Mouse (Mus musculus): Measurements from ENCODE around the gene Ddx39. TPM values are rescaled to one million over a fixed set of nuclear protein-coding genes. Genes with fewer than 3 reads are reported as not detected.

Ddx39 gene
- polyA plus RNA-seq, 1 experiment from 2014 or later = 80.9 TPM

DNA sequence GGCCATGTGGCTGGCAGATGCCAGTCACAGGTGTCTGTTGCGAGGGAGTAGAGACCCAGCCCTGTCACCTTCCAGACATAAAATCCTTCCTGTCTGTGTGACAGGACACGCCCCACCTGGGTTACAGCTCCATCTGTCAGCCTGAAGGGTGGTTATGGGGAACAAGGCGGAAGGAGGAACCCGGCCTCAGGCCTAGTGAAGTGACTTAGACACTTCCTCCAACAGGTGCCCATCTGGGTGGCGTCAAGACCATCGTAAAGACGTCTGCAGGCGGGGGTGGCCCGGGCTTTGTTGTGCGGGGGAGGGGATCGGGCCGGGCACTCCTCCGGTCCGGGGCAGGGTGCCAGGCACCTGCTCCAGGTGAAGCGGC, 16.7 kb upstream of the Ddx39 start:
- 2% methylated on average over 15 of the region's 15 CpGs for WGBS (ENCODE audit: insufficient replicate concordance)
- ATAC-seq (peak; percentile 24), DNase-seq (peak; percentile 71)
- no peaks in the 10 kb centered on the region for H3K27me3 ChIP-seq (ENCODE audit: insufficient read depth, low read length)
- peaks cover 46% of the 10 kb centered on the region for H3K4me1 ChIP-seq (ENCODE audit: insufficient read depth)
- H3K4me3 ChIP-seq (ENCODE audit: low read depth, low read length) = peak overlapping the region; percentile 80
- H3K9ac ChIP-seq (replicated peaks) = peak overlapping the region; percentile 91
- H3K9me3 ChIP-seq (ENCODE audit: low read length) = no peaks in the 10 kb centered on the region
- H3K27ac ChIP-seq (ENCODE audit: low read depth) = peak overlapping the region; percentile 90
- TF ChIP-seq EP300 (IDR thresholded peaks at IDR 0.05; ENCODE audit: low read depth) (no peak), CTCF (IDR thresholded peaks at IDR 0.05; ENCODE audit: low read depth) (no peak)
- H3K36me3 ChIP-seq (replicated peaks; ENCODE audit: insufficient read depth, low read length) = no peaks in the 10 kb centered on the region
- H3K4me2 ChIP-seq (ENCODE audit: low read depth, low read length) = peak overlapping the region; percentile 92

GRCm38 (mm10) chr8:83698661-83699453, 16.1 kb upstream of the Ddx39 start, which contains the start of gene Pkn1:
Gene Pkn1 (minus strand): TSS chr8:83699179.
- peak within 1 kb of the TSS; percentile 80 for H3K4me3 ChIP-seq (ENCODE audit: low read depth, low read length)
- no peaks in the 10 kb centered on the region for H3K27me3 ChIP-seq (ENCODE audit: insufficient read depth, low read length)
- peak within 1 kb of the TSS; percentile 91 for H3K9ac ChIP-seq (replicated peaks)
- peak within 1 kb of the TSS; percentile 90 for H3K27ac ChIP-seq (ENCODE audit: low read depth)
- under 1% methylated on average over 54 of the region's 85 CpGs for WGBS (ENCODE audit: insufficient replicate concordance)
- TF ChIP-seq EP300 (IDR thresholded peaks at IDR 0.05; ENCODE audit: low read depth) (no peak), CTCF (IDR thresholded peaks at IDR 0.05; ENCODE audit: low read depth) (no peak)
- H3K4me2 ChIP-seq (ENCODE audit: low read depth, low read length) = peak within 1 kb of the TSS; percentile 92
- ATAC-seq = peak; percentile 82
- no peaks in the 10 kb centered on the region for H3K9me3 ChIP-seq (ENCODE audit: low read length)
- peaks cover 42% of the 10 kb centered on the region for H3K4me1 ChIP-seq (ENCODE audit: insufficient read depth)
- H3K36me3 ChIP-seq (replicated peaks; ENCODE audit: insufficient read depth, low read length) = no peaks in the 10 kb centered on the region
- DNase-seq = peak; percentile 87

GRCm38 (mm10) chr8:83699566-83699965, 15.4 kb upstream of the Ddx39 start:
- Histone ChIP-seq H3K27me3 (ENCODE audit: insufficient read depth, low read length) (no peaks in the 10 kb centered on the region), H3K4me3 (ENCODE audit: low read depth, low read length) (peak overlapping the region; percentile 80), H3K9me3 (ENCODE audit: low read length) (no peaks in the 10 kb centered on the region), H3K4me1 (ENCODE audit: insufficient read depth) (peaks cover 40% of the 10 kb centered on the region), H3K9ac (replicated peaks) (peak overlapping the region; percentile 91), H3K27ac (ENCODE audit: low read depth) (peak overlapping the region; percentile 90), H3K4me2 (ENCODE audit: low read depth, low read length) (peak overlapping the region; percentile 92), H3K36me3 (replicated peaks; ENCODE audit: insufficient read depth, low read length) (no peaks in the 10 kb centered on the region)
- 15% methylated on average over 9 of the region's 9 CpGs for WGBS (ENCODE audit: insufficient replicate concordance)
- no peak for TF ChIP-seq CTCF (IDR thresholded peaks at IDR 0.05; ENCODE audit: low read depth)
- TF ChIP-seq EP300 (IDR thresholded peaks at IDR 0.05; ENCODE audit: low read depth) = no peak
- no peak for ATAC-seq
- no peak for DNase-seq

DNA sequence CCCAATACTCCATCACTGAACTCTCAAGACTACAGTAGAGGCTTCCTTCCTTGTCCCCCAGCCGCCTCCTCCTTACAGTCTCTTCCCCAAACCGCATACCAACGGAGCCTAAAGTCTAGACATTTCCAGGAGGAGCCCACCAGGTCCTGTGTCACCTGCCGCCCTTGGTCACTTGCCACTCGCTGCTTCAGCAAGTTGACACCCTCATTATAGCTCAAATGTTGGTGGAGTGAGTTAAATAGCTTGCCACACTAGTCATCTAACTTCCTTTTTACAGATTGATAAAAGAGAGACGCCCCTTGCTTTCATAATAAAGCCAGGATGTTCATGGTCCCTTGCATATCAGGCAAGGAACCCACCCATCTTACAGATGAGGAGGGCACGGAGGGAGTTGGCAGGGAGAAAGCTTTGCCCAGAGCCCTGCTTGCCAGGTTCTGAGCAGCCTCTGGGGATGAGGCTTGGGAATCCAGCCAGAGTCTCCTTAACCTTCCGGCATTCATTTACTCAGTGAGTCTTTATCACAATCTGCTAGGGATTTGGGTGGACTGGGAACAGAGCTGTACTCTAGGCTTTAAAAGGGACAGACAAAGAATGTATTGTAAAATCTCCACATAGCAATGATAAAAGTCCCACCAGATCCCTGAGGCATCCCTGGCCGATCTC, 14.4 kb upstream of the Ddx39 start:
- DNase-seq = no peak

DNA sequence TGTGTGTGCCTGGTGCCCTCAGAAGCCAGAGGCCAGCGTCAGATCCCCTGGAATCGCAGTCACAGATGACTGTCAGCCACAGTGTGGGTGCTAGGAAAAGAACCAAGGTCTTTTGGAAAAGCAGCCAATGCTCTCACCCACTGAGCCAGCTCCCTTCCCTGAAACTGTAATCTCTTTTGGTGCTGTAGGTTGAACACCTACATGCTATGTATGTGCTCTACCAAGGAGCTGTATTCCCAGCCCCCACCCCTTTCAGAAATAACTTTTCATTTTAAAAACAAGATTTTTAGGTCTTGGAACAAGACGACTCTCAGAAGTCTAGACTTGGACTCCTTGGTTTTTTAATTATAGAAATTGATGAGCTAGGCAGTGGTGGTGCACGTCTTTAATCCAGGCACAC, 11.6 kb upstream of the Ddx39 start:
- ATAC-seq = no peak
- Histone ChIP-seq H3K4me2 (ENCODE audit: low read depth, low read length) (no peak overlapping the region), H3K27me3 (ENCODE audit: insufficient read depth, low read length) (no peaks in the 10 kb centered on the region), H3K9me3 (ENCODE audit: low read length) (no peaks in the 10 kb centered on the region), H3K4me3 (ENCODE audit: low read depth, low read length) (no peak overlapping the region), H3K27ac (ENCODE audit: low read depth) (no peak overlapping the region), H3K4me1 (ENCODE audit: insufficient read depth) (peaks cover 9% of the 10 kb centered on the region), H3K36me3 (replicated peaks; ENCODE audit: insufficient read depth, low read length) (no peaks in the 10 kb centered on the region), H3K9ac (replicated peaks) (no peak overlapping the region)
- TF ChIP-seq EP300 (IDR thresholded peaks at IDR 0.05; ENCODE audit: low read depth) = no peak
- no peak for TF ChIP-seq CTCF (IDR thresholded peaks at IDR 0.05; ENCODE audit: low read depth)
- 74% methylated on average over 4 of the region's 4 CpGs for WGBS (ENCODE audit: insufficient replicate concordance)
- no peak for DNase-seq

More for the DNA sequence above, 14.4 kb upstream of the Ddx39 start:
- no peak for ATAC-seq
- H3K4me3 ChIP-seq (ENCODE audit: low read depth, low read length) = no peak overlapping the region
- H3K9ac ChIP-seq (replicated peaks) = no peak overlapping the region
- 64% methylated on average over 9 of the region's 9 CpGs for WGBS (ENCODE audit: insufficient replicate concordance)
- H3K27me3 ChIP-seq (ENCODE audit: insufficient read depth, low read length) = no peaks in the 10 kb centered on the region
- no peaks in the 10 kb centered on the region for H3K36me3 ChIP-seq (replicated peaks; ENCODE audit: insufficient read depth, low read length)
- H3K4me2 ChIP-seq (ENCODE audit: low read depth, low read length) = 0 out of 2 replicates have a peak overlapping the region, but pooled peaks have one; percentile 92
- H3K27ac ChIP-seq (ENCODE audit: low read depth) = peak overlapping the region; percentile 30; the same call in 1 of the 2 replicates
- TF ChIP-seq EP300 (IDR thresholded peaks at IDR 0.05; ENCODE audit: low read depth) (no peak), CTCF (IDR thresholded peaks at IDR 0.05; ENCODE audit: low read depth) (no peak)
- peaks cover 31% of the 10 kb centered on the region for H3K4me1 ChIP-seq (ENCODE audit: insufficient read depth)
- H3K9me3 ChIP-seq (ENCODE audit: low read length) = no peaks in the 10 kb centered on the region

- DNase-seq (no peak), ATAC-seq (no peak)
- 59% methylated on average over 5 of the region's 5 CpGs for whole genome bisulfite sequencing (ENCODE audit: insufficient replicate concordance)
- Histone ChIP-seq H3K4me1 (ENCODE audit: insufficient read depth) (no peaks in the 10 kb centered on the region), H3K27me3 (ENCODE audit: insufficient read depth, low read length) (no peaks in the 10 kb centered on the region), H3K4me3 (ENCODE audit: low read depth, low read length) (no peak overlapping the region), H3K36me3 (replicated peaks; ENCODE audit: insufficient read depth, low read length) (no peaks in the 10 kb centered on the region), H3K9ac (replicated peaks) (no peak overlapping the region), H3K9me3 (ENCODE audit: low read length) (no peaks in the 10 kb centered on the region), H3K4me2 (ENCODE audit: low read depth, low read length) (no peak overlapping the region), H3K27ac (ENCODE audit: low read depth) (no peak overlapping the region)
- TF ChIP-seq EP300 (IDR thresholded peaks at IDR 0.05; ENCODE audit: low read depth) = no peak
- no peak for TF ChIP-seq CTCF (IDR thresholded peaks at IDR 0.05; ENCODE audit: low read depth)
Measured at GRCm38 (mm10) chr8:83706411-83706810, 8.6 kb upstream of the Ddx39 start.
